Mouse (Mus musculus): ENCODE measurements around the gene Timmdc1. TPM values are rescaled to one million over a fixed set of nuclear protein-coding genes. Genes with fewer than 3 reads are reported as not detected.

Gene Timmdc1
- polyA plus RNA-seq, 1 experiment from 2014 or later: 44.5 TPM

GRCm38 (mm10) chr16:38454533-38455254 is 67.8 kb downstream of the Timmdc1 start:
- DNase-seq (ENCODE audit: low read depth, low spot score) (no peak), ATAC-seq (no peak)
- no peaks in the 10 kb centered on the region for H3K27me3 ChIP-seq
- ChIA-PET POLR2A (interaction anchor here (0.6 kb wide), 1 partner anchor 11 kb away, joined by 3 read pairs; no protein-coding TSS in a partner anchor), CTCF (interaction anchor here (1.2 to 3.5 kb wide), 2 partner anchors 10 to 52 kb away, joined by 3 to 18 read pairs; no protein-coding TSS in a partner anchor)
- in situ Hi-C loops (cut with MboI; ENCODE audit: low pct_unique_long_range_greater_than_20kb): loop anchor here (5.0 kb wide), 1 partner anchor 107 kb away; the partner anchor contains the start of genes Cox17 and Gm21987
- TF ChIP-seq CTCF (IDR thresholded peaks at IDR 0.05): no peak

GRCm38 (mm10) chr16:38453952-38454351 is 68.5 kb downstream of the Timmdc1 start:
- no peak for DNase-seq (ENCODE audit: low read depth, low spot score)
- in situ Hi-C loops (cut with MboI; ENCODE audit: low pct_unique_long_range_greater_than_20kb): loop anchor here (5.0 kb wide), 1 partner anchor 107 kb away; the partner anchor contains the start of genes Cox17 and Gm21987
- ChIA-PET CTCF (interaction anchor here (3.5 kb wide), 1 partner anchor 11 kb away, joined by 18 read pairs; no protein-coding TSS in a partner anchor), POLR2A (interaction anchor here (0.6 kb wide), 1 partner anchor 11 kb away, joined by 3 read pairs; no protein-coding TSS in a partner anchor)
- no peak for ATAC-seq
- H3K27me3 ChIP-seq: no peaks in the 10 kb centered on the region
- no peak for TF ChIP-seq CTCF (IDR thresholded peaks at IDR 0.05)

- ChIA-PET POLR2A (interaction anchor here (1.2 to 1.4 kb wide), 3 partner anchors 11 to 53 kb away, joined by 3 to 7 read pairs (median 5); no protein-coding TSS in a partner anchor), CTCF (interaction anchor here (0.9 to 3.5 kb wide), 3 partner anchors 11 to 108 kb away, joined by 3 to 18 read pairs (median 4); no protein-coding TSS in a partner anchor)
- in situ Hi-C loops (cut with MboI; ENCODE audit: low pct_unique_long_range_greater_than_20kb): loop anchor here (5.0 kb wide), 1 partner anchor 106 kb away; the partner anchor contains the start of genes Cox17 and Gm21987
- H3K27me3 ChIP-seq: no peaks in the 10 kb centered on the region
- no peak for TF ChIP-seq CTCF (IDR thresholded peaks at IDR 0.05)
- ATAC-seq (no peak), DNase-seq (ENCODE audit: low read depth, low spot score) (no peak)
Measured at GRCm38 (mm10) chr16:38453203-38453553, 69.3 kb downstream of the Timmdc1 start.

- POLR2A ChIA-PET: interaction anchor here (0.6 to 1.4 kb wide), 7 partner anchors 11 to 179 kb away, joined by 3 to 7 read pairs (median 4); partner anchors contain the start of gene Timmdc1
- DNase-seq (ENCODE audit: low read depth, low spot score) (peak; percentile 48), ATAC-seq (peak; percentile 99)
- no peak for TF ChIP-seq CTCF (IDR thresholded peaks at IDR 0.05)
- in situ Hi-C loops (cut with MboI; ENCODE audit: low pct_unique_long_range_greater_than_20kb): loop anchor here (5.0 kb wide), 1 partner anchor 105 kb away; the partner anchor contains the start of genes Cox17 and Gm21987
- no peaks in the 10 kb centered on the region for H3K27me3 ChIP-seq
- CTCF ChIA-PET: interaction anchor here (0.9 to 3.5 kb wide), 3 partner anchors 12 to 107 kb away, joined by 3 to 18 read pairs (median 4); no protein-coding TSS in a partner anchor
Measured at GRCm38 (mm10) chr16:38452442-38453202, 69.8 kb downstream of the Timmdc1 start, which contains the start of gene Adprh. TSS of gene Adprh (minus strand) at chr16:38452703.

GRCm38 (mm10) chr16:38451421-38452205 is 70.8 kb downstream of the Timmdc1 start:
- no peaks in the 10 kb centered on the region for H3K27me3 ChIP-seq
- no peak for DNase-seq (ENCODE audit: low read depth, low spot score)
- ChIA-PET POLR2A (interaction anchor here (1.0 to 1.4 kb wide), 3 partner anchors 11 to 71 kb away, joined by 3 to 7 read pairs (median 4); partner anchors contain the start of gene Timmdc1), CTCF (interaction anchor here (1.1 to 1.8 kb wide), 2 partner anchors 20 to 106 kb away, joined by 3 to 4 read pairs; no protein-coding TSS in a partner anchor)
- TF ChIP-seq CTCF (IDR thresholded peaks at IDR 0.05): no peak
- in situ Hi-C loops (cut with MboI; ENCODE audit: low pct_unique_long_range_greater_than_20kb): loop anchor here (5.0 kb wide), 1 partner anchor 104 kb away; the partner anchor contains the start of genes Cox17 and Gm21987
- peak; percentile 2 for ATAC-seq

GRCm38 (mm10) chr16:38450707-38451106 is 71.8 kb downstream of the Timmdc1 start:
- in situ Hi-C loops (cut with MboI; ENCODE audit: low pct_unique_long_range_greater_than_20kb): loop anchor here (5.0 kb wide), 1 partner anchor 103 kb away; the partner anchor contains the start of genes Cox17 and Gm21987
- ChIA-PET CTCF (no interaction called here), POLR2A (no interaction called here)
- DNase-seq (ENCODE audit: low read depth, low spot score) (no peak), ATAC-seq (no peak)
- no peaks in the 10 kb centered on the region for H3K27me3 ChIP-seq
- TF ChIP-seq CTCF (IDR thresholded peaks at IDR 0.05): no peak

GRCm38 (mm10) chr16:38448458-38448857 is 74.0 kb downstream of the Timmdc1 start:
- no peaks in the 10 kb centered on the region for H3K27me3 ChIP-seq
- DNase-seq (ENCODE audit: low read depth, low spot score) (no peak), ATAC-seq (no peak)
- POLR2A ChIA-PET: no interaction called here
- CTCF ChIA-PET: no interaction called here
- no peak for TF ChIP-seq CTCF (IDR thresholded peaks at IDR 0.05)
- in situ Hi-C loops (cut with MboI; ENCODE audit: low pct_unique_long_range_greater_than_20kb): no loop called here

Other genes with a start within 250 kb of the Timmdc1 start
- gene Nr1i2, start 227.8 kb downstream of the Timmdc1 start, polyA plus RNA-seq (2021): 0.03 TPM
- gene Maats1, start 180.5 kb downstream of the Timmdc1 start, polyA plus RNA-seq (2021): 0.09 TPM
- 271 TPM for gene Cox17, start 175.7 kb downstream of the Timmdc1 start, polyA plus RNA-seq (2021)
- gene Gm21987, start 175.6 kb downstream of the Timmdc1 start, polyA plus RNA-seq (2021): not detected
- gene Popdc2, start 160.5 kb downstream of the Timmdc1 start, polyA plus RNA-seq (2021): 0.49 TPM
- gene Pla1a, start 89.5 kb downstream of the Timmdc1 start, polyA plus RNA-seq (2021): 61.5 TPM
- 37.5 TPM for gene Adprh, start 70.0 kb downstream of the Timmdc1 start, polyA plus RNA-seq (2021)
- gene Cd80, start 67.1 kb downstream of the Timmdc1 start, polyA plus RNA-seq (2021): 0.24 TPM
- 48.0 TPM for gene Poglut1, start 27.6 kb upstream of the Timmdc1 start, polyA plus RNA-seq (2021)
- 40.8 TPM for gene Tmem39a, start 36.0 kb upstream of the Timmdc1 start, polyA plus RNA-seq (2021)
- gene Arhgap31, start 190.6 kb upstream of the Timmdc1 start, polyA plus RNA-seq (2021): 0.24 TPM
- 13.0 TPM for gene B4galt4, start 219.6 kb upstream of the Timmdc1 start, polyA plus RNA-seq (2021)